Mouse (Mus musculus) frontal cortex, postnatal 36 days (tissue): ENCODE results near the gene Olfr1447.

ENCODE experiments used
- DNase-seq, 2 experiments: peaks; one replicate each; pipeline ENCODE4 v3.0.0; 2022; ENCODE audit warnings: low spot score in 2 of 2

The Olfr1447 gene

DNA sequence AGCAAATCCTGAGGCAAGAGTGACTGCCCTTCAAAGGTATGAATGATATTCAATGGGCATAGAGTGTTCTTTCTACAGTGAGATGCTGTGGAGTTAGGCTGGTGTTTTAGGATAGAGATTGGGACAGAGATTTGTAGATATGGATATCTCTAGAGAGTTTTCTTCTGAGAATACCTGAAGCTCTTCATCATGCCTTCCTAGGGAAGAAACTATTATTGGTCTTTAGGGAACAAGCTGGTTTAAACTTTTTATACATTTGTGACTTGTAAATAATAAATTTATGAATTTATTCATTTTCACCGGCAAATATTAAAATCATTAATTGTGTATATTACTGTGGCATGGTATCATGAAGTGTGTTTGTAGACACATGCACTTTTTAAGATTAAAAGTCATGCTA is at the start of gene Olfr1447:
TSS of gene Olfr1447 (minus strand) at position 101 of the 400 bp plus-strand sequence.
- no peak for DNase-seq

DNA sequence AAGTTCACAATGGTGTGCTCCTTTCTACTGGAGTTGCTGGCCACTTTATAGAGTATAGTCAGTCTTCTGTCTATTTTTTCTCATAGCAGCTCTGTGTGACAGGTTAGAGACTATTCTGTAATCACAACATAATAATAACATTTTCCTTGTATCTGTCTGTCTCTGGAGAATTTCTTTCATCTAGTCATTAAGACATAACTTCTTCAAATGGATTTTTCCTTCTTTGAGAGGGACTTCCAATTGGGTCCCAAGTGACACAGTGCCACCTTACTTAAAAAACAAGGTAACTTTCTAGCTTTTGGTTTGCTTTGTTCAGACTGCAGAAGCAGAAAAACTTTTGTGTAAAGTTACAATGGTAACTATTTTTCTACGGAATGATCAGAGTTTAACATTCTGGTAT is 46.4 kb upstream of the Olfr1447 start, which contains the start of gene Olfr1450:
TSS of gene Olfr1450 (plus strand) at position 301 of the 400 bp plus-strand sequence.
- no peak for DNase-seq

DNA sequence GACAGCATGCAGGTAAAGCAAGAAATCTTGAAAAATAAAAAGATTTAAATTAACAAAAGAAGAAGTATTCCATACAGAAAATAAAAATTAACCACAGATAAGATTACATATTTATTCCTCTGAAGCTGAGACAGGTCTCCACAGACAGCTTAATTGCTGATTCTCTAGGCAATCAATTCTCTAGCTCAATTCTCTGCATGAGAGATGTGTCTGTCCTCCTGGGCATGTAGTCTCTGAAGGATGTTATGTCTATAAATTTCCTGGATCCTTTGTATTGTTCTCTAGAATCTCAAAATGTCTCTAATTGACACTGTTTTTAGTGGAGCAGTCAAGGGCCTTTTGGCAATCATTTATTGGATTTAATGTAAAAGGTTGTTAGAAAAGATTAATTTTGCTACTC is 27.0 kb upstream of the Olfr1447 start, which contains the start of gene Olfr1449:
TSS of gene Olfr1449 (plus strand) at position 301 of the 400 bp plus-strand sequence.
- DNase-seq: no peak

DNA sequence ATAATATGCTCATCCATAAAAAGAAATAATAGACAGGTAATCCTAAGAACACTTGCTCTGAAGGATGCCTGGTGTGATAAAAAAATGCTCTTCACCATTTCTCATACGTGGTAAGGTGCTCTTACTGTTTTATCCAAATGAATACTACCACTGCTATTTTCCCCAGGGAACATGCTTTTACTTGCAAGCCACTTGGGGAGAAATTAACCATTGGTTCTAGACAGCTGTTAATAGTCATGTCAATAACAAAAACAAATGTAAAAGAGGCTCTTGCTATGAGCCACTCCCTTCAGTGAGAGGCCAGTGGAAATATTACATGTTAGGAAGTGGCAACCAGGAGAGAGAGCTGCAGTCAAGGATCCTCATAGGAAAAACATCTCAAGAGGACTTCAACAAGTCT is 20.8 kb upstream of the Olfr1447 start, which contains the start of gene Olfr1448:
TSS of gene Olfr1448 (minus strand) at position 101 of the 400 bp plus-strand sequence.
- DNase-seq: no peak

DNA sequence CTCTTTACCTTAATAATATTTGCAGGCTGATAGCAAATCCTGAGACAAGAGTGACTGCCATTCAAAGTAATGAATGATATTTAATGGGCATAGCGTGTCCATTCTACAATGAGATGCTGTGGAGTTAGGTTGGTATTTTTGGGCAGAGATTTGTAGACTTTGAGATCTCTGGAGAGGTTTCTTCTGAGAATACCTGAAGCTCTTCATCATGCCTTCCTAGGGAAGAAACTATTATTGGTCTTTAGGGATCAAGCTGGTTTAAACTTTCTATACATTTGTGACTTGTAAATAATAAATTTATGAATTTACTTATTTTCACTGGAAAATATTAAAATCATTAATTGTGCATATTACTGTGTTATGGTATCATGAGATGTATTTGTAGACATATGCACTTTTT is 10.1 kb downstream of the Olfr1447 start, which contains the start of gene Olfr1446:
TSS of gene Olfr1446 (minus strand) at position 101 of the 400 bp plus-strand sequence.
- DNase-seq: no peak

DNA sequence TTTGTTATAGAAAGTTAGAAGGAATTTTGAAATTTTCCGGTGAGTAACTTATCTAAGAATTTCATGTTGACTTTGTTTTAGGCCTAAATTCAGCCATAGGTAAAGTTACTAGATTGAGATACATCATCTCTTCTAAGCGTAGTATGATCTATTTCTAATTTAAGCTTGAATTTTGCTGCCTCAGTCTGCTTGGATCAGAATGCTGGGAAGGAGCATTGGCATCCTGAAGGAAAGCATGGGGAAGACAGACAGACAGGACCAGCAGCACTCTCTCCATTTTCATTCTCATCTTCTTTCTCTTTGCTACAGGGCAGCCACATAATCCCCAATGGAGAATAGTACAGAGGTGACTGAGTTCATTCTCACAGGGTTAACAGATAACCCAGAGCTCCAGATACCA is 20.0 kb downstream of the Olfr1447 start, which contains the start of gene Olfr1445:
TSS of gene Olfr1445 (plus strand) at position 301 of the 400 bp plus-strand sequence.
- DNase-seq: no peak

DNA sequence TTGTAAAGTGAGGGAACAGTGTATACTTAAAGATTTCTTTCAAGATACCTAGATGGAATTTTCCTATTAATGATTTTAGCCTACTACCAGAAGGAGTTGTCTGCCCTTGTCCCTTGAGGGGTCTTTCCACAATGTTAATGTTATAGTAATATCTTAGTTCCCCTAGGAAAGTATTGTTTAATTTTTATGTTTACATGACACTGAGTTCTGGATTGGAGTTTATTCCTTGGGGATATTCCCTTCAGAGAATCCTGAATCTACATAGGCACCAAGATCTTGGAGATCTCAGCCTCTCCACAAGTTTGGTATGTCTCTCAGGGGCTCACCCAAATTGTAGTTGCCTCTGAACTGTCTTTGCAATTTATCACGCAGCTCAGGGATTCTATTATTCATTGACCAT is 46.6 kb downstream of the Olfr1447 start, which contains the start of gene Olfr1444:
TSS of gene Olfr1444 (plus strand) at position 301 of the 400 bp plus-strand sequence.
- DNase-seq: no peak
